Mouse (Mus musculus) hindbrain, postnatal 0 days (tissue): ENCODE results near the gene Nip7. TPM values are rescaled to one million over a fixed set of nuclear protein-coding genes. Genes with fewer than 3 reads are reported as not detected.

Experiments
- ATAC-seq: fragments of 200-750 bp; cut with Nextera tagmentation; 2 replicates; pipeline ENCODE4 v1.8.0; 2017; ENCODE audit warnings: mild to moderate bottlenecking, moderate TSS enrichment, moderate library complexity
- DNase-seq: peaks from one replicate; pipeline ENCODE4 v3.0.0-alpha.2; 2015; ENCODE audit warnings: low spot score
- H3K27ac ChIP-seq: fragments of 300-500 bp; sonication (generic); 2 replicates; pipeline ENCODE4 v1.5.1; 2014; ENCODE audit warnings: mild to moderate bottlenecking
- H3K27me3 ChIP-seq: fragments of 300-500 bp; sonication (generic); 2 replicates; pipeline ENCODE4 v1.6.1; 2014; ENCODE audit warnings: low read length, mixed read lengths; ENCODE audit not compliant: insufficient read depth
- H3K36me3 ChIP-seq: fragments of 300-500 bp; sonication (generic); 2 replicates; pipeline ENCODE4 v1.6.1; 2014; ENCODE audit warnings: low read length, mixed read lengths; ENCODE audit not compliant: insufficient read depth
- H3K4me1 ChIP-seq: fragments of 300-500 bp; sonication (generic); 2 replicates; pipeline ENCODE4 v1.6.1; 2014; ENCODE audit warnings: antibody characterized with exemption, low read length, mixed read lengths; ENCODE audit not compliant: insufficient read depth
- H3K4me2 ChIP-seq: fragments of 300-500 bp; sonication (generic); 2 replicates; pipeline ENCODE4 v1.6.1; 2014; ENCODE audit warnings: low read depth, mild to moderate bottlenecking, low read length, moderate library complexity, mixed read lengths
- H3K4me3 ChIP-seq: fragments of 300-500 bp; sonication (generic); 2 replicates; pipeline ENCODE4 v1.5.1; 2014; ENCODE audit warnings: low read length
- H3K9ac ChIP-seq: fragments of 300-500 bp; sonication (generic); replicated peaks from 2 replicates; pipeline ENCODE4 v1.6.1; 2014; ENCODE audit warnings: mild to moderate bottlenecking, low read length, moderate library complexity, mixed read lengths
- H3K9me3 ChIP-seq: fragments of 300-500 bp; sonication (generic); 2 replicates; pipeline ENCODE4 v1.6.1; 2016; ENCODE audit warnings: low read length, mixed read lengths
- CTCF ChIP-seq: IDR thresholded peaks from 2 replicates; pipeline ENCODE4 v1.5.1; 2016; ENCODE audit warnings: antibody characterized with exemption, control low read depth, low read depth
- WGBS: fragments of 180-500 bp; shearing (Covaris S2); extraction: QIAGEN DNeasy Blood & Tissue Kit; methylation state at CpG from one replicate; pipeline ENCODE4 v1.1.7; 2014; 5-methylcytosine and 5-hydroxymethylcytosine counted together
- polyA plus RNA-seq: library from polyadenylated mRNA; unstranded; fragments of >200 nt; fragmentation: Nextera tagmentation; extraction: Ambion mirVana; gene quantifications from 2 replicates; pipeline ENCODE4 v1.2.1, GENCODE M21; 2015
- total RNA-seq: library from RNA; depleted of rRNA; stranded (reverse); fragments of >200 nt; gene quantifications from 2 replicates; pipeline ENCODE4 v1.2.3, GENCODE M21; 2014

The Nip7 gene
- total and polyA plus RNA-seq, 2 experiments from 2014 or later, result 16.1 to 58.1 TPM

GRCm38 (mm10) chr8:107062613-107063012 lies 5.9 kb downstream of the Nip7 start:
- Histone ChIP-seq H3K27ac (no peak overlapping the region), H3K4me1 (0 out of 2 replicates have a peak, but pooled peaks cover 3% of the 10 kb centered on the region), H3K27me3 (no peaks in the 10 kb centered on the region), H3K4me2 (no peak overlapping the region), H3K9me3 (no peaks in the 10 kb centered on the region), H3K36me3 (peaks cover 9% of the 10 kb centered on the region; the same call in 1 of the 2 replicates), H3K9ac (no peak overlapping the region), H3K4me3 (no peak overlapping the region)
- DNase-seq, result no peak
- no peak for ATAC-seq
- no peak for TF ChIP-seq CTCF
- 92% methylated on average over 1 of the region's 1 CpGs for WGBS

- no peaks in the 10 kb centered on the region for H3K4me1 ChIP-seq
- WGBS, result 63% methylated on average over 17 of the region's 17 CpGs
- H3K27ac ChIP-seq, result no peak within 1 kb of the TSS
- no peaks in the 10 kb centered on the region for H3K9me3 ChIP-seq
- ATAC-seq (no peak), DNase-seq (no peak)
- H3K9ac ChIP-seq, result no peak within 1 kb of the TSS
- H3K27me3 ChIP-seq, result no peaks in the 10 kb centered on the region
- H3K36me3 ChIP-seq, result peaks cover 13% of the 10 kb centered on the region
- no peak within 1 kb of the TSS for H3K4me3 ChIP-seq
- TF ChIP-seq CTCF, result no peak
- no peak within 1 kb of the TSS for H3K4me2 ChIP-seq
Measured at GRCm38 (mm10) chr8:107065511-107066496, 9.1 kb downstream of the Nip7 start, which contains the start of gene Tmed6. Gene Tmed6, minus strand, starts transcription at chr8:107065644.

GRCm38 (mm10) chr8:107073706-107074105 lies 17.0 kb downstream of the Nip7 start:
- no peak for TF ChIP-seq CTCF
- Histone ChIP-seq H3K4me3 (no peak overlapping the region), H3K9me3 (no peaks in the 10 kb centered on the region), H3K4me2 (no peak overlapping the region), H3K27me3 (no peaks in the 10 kb centered on the region), H3K9ac (no peak overlapping the region), H3K27ac (no peak overlapping the region), H3K4me1 (no peaks in the 10 kb centered on the region), H3K36me3 (peaks cover 49% of the 10 kb centered on the region)
- 89% methylated on average over 4 of the region's 4 CpGs for WGBS
- no peak for DNase-seq
- no peak for ATAC-seq

- Histone ChIP-seq H3K4me2 (no peak overlapping the region), H3K36me3 (peaks cover 52% of the 10 kb centered on the region)
- WGBS, result 73% methylated on average over 1 of the region's 1 CpGs
Measured at GRCm38 (mm10) chr8:107074128-107074527, 17.5 kb downstream of the Nip7 start.

GRCm38 (mm10) chr8:107076239-107076888 lies 19.7 kb downstream of the Nip7 start:
- Histone ChIP-seq H3K9me3 (no peaks in the 10 kb centered on the region), H3K36me3 (peaks cover 53% of the 10 kb centered on the region), H3K4me2 (no peak overlapping the region), H3K4me3 (no peak overlapping the region), H3K4me1 (no peaks in the 10 kb centered on the region), H3K9ac (no peak overlapping the region), H3K27me3 (no peaks in the 10 kb centered on the region), H3K27ac (no peak overlapping the region)
- DNase-seq, result no peak
- 93% methylated on average over 7 of the region's 7 CpGs for WGBS
- no peak for TF ChIP-seq CTCF
- ATAC-seq, result no peak

More at GRCm38 (mm10) chr8:107074128-107074527, 17.5 kb downstream of the Nip7 start:
- DNase-seq (no peak), ATAC-seq (no peak)
- Histone ChIP-seq H3K4me3 (no peak overlapping the region), H3K27ac (no peak overlapping the region), H3K4me1 (no peaks in the 10 kb centered on the region), H3K9ac (no peak overlapping the region), H3K9me3 (no peaks in the 10 kb centered on the region), H3K27me3 (no peaks in the 10 kb centered on the region)
- TF ChIP-seq CTCF, result no peak

- H3K4me1 ChIP-seq, result no peaks in the 10 kb centered on the region
- H3K27me3 ChIP-seq, result no peaks in the 10 kb centered on the region
- no peak for TF ChIP-seq CTCF
- H3K4me2 ChIP-seq, result no peak overlapping the region
- no peak overlapping the region for H3K27ac ChIP-seq
- H3K9ac ChIP-seq, result no peak overlapping the region
- H3K4me3 ChIP-seq, result no peak overlapping the region
- DNase-seq, result no peak
- peaks cover 28% of the 10 kb centered on the region for H3K36me3 ChIP-seq
- 97% methylated on average over 17 of the region's 17 CpGs for WGBS
- H3K9me3 ChIP-seq, result no peaks in the 10 kb centered on the region
- ATAC-seq, result no peak
Measured at GRCm38 (mm10) chr8:107085358-107085757, 28.7 kb downstream of the Nip7 start.
